Mouse (Mus musculus) embryo, embryonic 9.5 days (tissue): ENCODE results near the gene Nyx.

Experiments used
- DNase-seq: peaks from one replicate; pipeline ENCODE4 v3.0.0-alpha.2; 2017; ENCODE audit errors: extremely low spot score

The Nyx gene

DNA sequence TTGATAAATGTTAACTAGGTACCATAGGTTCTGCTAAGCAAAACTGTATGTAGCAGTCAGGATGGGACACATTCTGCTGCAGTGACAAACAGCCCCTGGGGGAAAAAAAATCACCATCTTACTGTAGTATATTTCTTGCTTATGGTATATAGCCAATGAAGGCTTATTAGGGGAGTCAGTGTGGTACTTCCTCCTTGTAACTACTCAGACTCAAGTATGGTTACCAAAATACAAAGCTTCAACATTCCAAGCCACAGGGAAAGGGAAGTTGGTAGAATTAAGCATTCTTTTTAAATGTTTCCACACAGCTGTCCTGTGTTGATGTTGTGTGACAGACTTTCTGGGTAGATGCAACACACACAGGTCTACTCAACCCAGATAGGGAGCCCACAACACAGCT is 27.0 kb downstream of the Nyx start:
- DNase-seq: no peak

- no peak for DNase-seq
Observed at GRCm38 (mm10) chrX:13494892-13495703, 29.2 kb downstream of the Nyx start.

- no peak for DNase-seq
Observed at GRCm38 (mm10) chrX:13500284-13500683, 34.4 kb downstream of the Nyx start.

DNA sequence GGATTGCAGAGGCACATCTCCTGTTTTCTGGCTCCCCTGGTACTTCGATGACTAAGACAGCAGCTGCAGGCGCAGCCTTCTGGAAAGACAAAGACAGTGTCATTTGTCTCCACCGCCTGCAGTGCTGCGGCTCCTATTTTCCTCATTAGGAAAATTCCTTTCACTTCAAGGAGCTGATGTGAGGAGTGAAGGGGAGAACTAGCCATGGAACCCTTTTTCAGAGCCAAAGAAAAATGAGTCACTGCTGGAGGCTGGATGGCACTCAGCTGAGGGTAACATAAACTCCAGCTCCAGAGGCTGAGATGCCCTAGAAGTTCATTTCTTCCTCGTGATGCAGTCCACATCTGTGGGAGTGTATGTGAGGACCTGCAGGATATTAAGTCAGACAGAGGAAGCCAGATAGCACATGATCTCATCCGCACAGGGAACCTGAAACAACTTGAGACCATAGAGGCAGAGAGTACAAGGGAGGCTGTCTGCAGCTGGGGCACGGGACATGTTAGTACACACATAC is 37.0 kb downstream of the Nyx start:
- no peak for DNase-seq

GRCm38 (mm10) chrX:13504389-13504788 is 38.5 kb downstream of the Nyx start:
- DNase-seq: no peak

DNA sequence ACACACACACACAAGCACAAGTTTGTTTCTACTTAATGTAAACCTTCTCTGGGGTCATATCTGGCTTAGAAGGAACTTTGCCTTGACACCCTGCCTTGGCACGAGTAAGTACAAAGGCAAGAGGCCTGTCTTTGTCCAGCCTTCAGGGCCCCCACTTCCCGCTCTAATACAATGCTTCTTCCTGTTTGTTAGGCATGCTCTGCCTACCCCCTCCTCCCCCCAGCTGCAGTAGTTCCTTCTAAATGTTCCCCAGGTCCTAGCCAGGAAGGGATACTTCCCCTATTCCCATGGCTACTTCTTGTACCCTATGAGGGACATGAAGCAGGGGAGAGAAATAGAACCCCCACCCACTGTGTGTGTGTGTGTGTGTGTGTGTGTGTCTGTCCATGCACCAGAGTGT is 40.5 kb downstream of the Nyx start:
- DNase-seq: no peak

GRCm38 (mm10) chrX:13513127-13513526 is 47.2 kb downstream of the Nyx start:
- DNase-seq: no peak

GRCm38 (mm10) chrX:13513864-13514263 is 48.0 kb downstream of the Nyx start:
- DNase-seq: no peak

- no peak for DNase-seq
Observed at GRCm38 (mm10) chrX:13516451-13516850, 50.5 kb downstream of the Nyx start.

GRCm38 (mm10) chrX:13518019-13518418 is 52.1 kb downstream of the Nyx start:
- no peak for DNase-seq

GRCm38 (mm10) chrX:13518781-13519407 is 53.0 kb downstream of the Nyx start:
- no peak for DNase-seq

- DNase-seq: no peak
Observed at GRCm38 (mm10) chrX:13519408-13519783, 53.5 kb downstream of the Nyx start.

GRCm38 (mm10) chrX:13520566-13520965 is 54.7 kb downstream of the Nyx start:
- no peak for DNase-seq

DNA sequence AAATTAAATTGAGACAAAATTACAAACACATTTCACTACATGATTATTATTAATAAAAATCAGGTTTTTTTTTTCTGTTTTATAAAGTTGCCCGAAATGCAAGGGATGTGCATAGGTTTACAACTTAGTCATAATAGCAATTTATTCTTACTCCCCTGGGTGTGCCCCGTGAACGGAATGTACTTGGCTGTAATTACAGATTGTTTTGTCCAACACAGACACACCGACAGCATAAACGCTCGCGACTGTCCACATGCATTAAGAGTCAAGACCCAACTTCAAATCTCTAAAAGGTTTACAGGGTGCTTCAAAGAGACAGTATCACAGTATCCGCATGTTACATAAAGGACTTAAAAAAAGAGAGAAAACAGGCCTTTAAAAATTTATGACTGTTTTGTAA is 55.4 kb downstream of the Nyx start:
- DNase-seq: no peak
